Mouse (Mus musculus) CD8-positive naive resting alpha-beta T cell, adult 2 months (primary cell): ENCODE measurements around the gene Ina.
"Not testable (repeated sequence)": the region's sequence is repeated elsewhere in the genome, so short reads cannot be mapped to it uniquely, and the experiment has no call there.

Source experiments
- DNase-seq, 2 experiments: peaks; one replicate each; pipeline ENCODE4 v3.0.0; 2022; ENCODE audit warnings: low read depth in 2 of 2, low spot score in 2 of 2

The Ina gene

GRCm38 (mm10) chr19:46984726-46985622 is 29.5 kb upstream of the Ina start:
- DNase-seq: no peak

- no peak for DNase-seq
These were observed 26.9 kb upstream of the Ina start for GRCm38 (mm10) chr19:46987646-46988045.

GRCm38 (mm10) chr19:46988231-46989087 is 26.0 kb upstream of the Ina start:
- no peak for DNase-seq

- no peak for DNase-seq
These were observed 24.9 kb upstream of the Ina start for GRCm38 (mm10) chr19:46989479-46990152.

GRCm38 (mm10) chr19:46990153-46990518 is 24.4 kb upstream of the Ina start:
- no peak for DNase-seq

- not testable (repeated sequence) for DNase-seq
These were observed 23.9 kb upstream of the Ina start for GRCm38 (mm10) chr19:46990625-46991024.

GRCm38 (mm10) chr19:46991145-46991544 is 23.4 kb upstream of the Ina start:
- DNase-seq: peak; percentile 78 to 86

GRCm38 (mm10) chr19:46992329-46992728 is 22.2 kb upstream of the Ina start:
- DNase-seq: not testable (repeated sequence)

GRCm38 (mm10) chr19:46996095-46996494 is 18.4 kb upstream of the Ina start:
- no peak for DNase-seq

GRCm38 (mm10) chr19:46998168-46998870 is 16.2 kb upstream of the Ina start:
- DNase-seq: no peak

GRCm38 (mm10) chr19:46998953-46999352 is 15.5 kb upstream of the Ina start:
- no peak for DNase-seq

- no peak for DNase-seq
These were observed 14.7 kb upstream of the Ina start for GRCm38 (mm10) chr19:46999753-47000152.

GRCm38 (mm10) chr19:47000357-47000756 is 14.1 kb upstream of the Ina start:
- DNase-seq: not testable (repeated sequence)

- no peak for DNase-seq
These were observed 10.6 kb upstream of the Ina start for GRCm38 (mm10) chr19:47003742-47004511.

GRCm38 (mm10) chr19:47005873-47006272 is 8.6 kb upstream of the Ina start:
- DNase-seq: no peak

- no peak for DNase-seq
These were observed 8.2 kb upstream of the Ina start for GRCm38 (mm10) chr19:47006321-47006720.

GRCm38 (mm10) chr19:47009420-47009819 is 5.1 kb upstream of the Ina start:
- DNase-seq: no peak

GRCm38 (mm10) chr19:47009943-47010342 is 4.6 kb upstream of the Ina start:
- DNase-seq: no peak

- no peak for DNase-seq
These were observed 1.9 kb upstream of the Ina start for GRCm38 (mm10) chr19:47012521-47013130.
